In the genomic region with DNA sequence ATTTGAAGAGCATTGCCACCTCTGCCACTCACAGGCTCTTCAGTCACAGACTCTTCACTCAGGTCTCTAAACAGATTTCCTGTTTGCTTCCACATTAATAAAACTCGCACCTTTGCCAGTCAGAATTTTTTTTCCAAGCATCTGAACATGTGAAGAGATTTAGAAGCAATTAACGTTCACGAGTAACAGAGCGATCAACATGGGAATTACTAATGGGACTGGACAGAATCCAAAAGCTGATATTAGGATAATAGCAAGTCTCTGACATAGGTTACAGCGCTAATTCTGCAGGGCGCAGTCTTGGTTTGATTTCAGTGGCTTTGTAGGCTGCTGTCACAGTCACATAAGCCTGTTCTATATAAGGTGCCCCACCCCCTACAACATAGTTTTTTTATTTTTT, we compare ENCODE assay signal across 16 mouse cellular contexts.
A peak's percentile ranks its signal among the peaks of the same experiment; 100 is the strongest.
DNase-seq lines count a peak whose midpoint lies in the region; ATAC-seq and TF ChIP-seq lines count a peak whose summit lies in the region.
"Had no signal": no experiment of that assay in that cellular context is flagged by ENCODE, and none has a peak within 500 bp of the region (broad histone marks: within the 10 kb centered on the region; RNA-seq: fewer than 3 reads in every experiment).

No protein-coding gene starts in this region.

- no peak for TF ChIP-seq CTCF in midbrain, postnatal 0 days (IDR thresholded peaks at IDR 0.05)

- H3K9me3 ChIP-seq in forebrain, embryonic 14.5 days (replicated peaks; ENCODE audit: control insufficient read depth, low read length): no peaks in the 10 kb centered on the region
- H3K9me3 ChIP-seq in forebrain, embryonic 16.5 days (ENCODE audit: control insufficient read depth, low read length): no peaks in the 10 kb centered on the region
- H3K9me3 ChIP-seq in midbrain, postnatal 0 days (ENCODE audit: low read length): no peaks in the 10 kb centered on the region
- H3K9me3 ChIP-seq in midbrain, embryonic 10.5 days (replicated peaks): no peaks in the 10 kb centered on the region
- H3K9me3 ChIP-seq: embryonic facial prominence, embryonic 10.5 days; embryonic facial prominence, embryonic 12.5 days; forebrain, embryonic 15.5 days had no signal

- H3K36me3 ChIP-seq in forebrain, embryonic 14.5 days (ENCODE audit: control insufficient read depth, insufficient read depth, low read length): no peaks in the 10 kb centered on the region
- no peaks in the 10 kb centered on the region for H3K36me3 ChIP-seq in forebrain, embryonic 16.5 days (ENCODE audit: control insufficient read depth, insufficient read depth)
- H3K36me3 ChIP-seq in midbrain, postnatal 0 days (ENCODE audit: insufficient read depth, low read length): no peaks in the 10 kb centered on the region
- H3K36me3 ChIP-seq in midbrain, embryonic 10.5 days: no peaks in the 10 kb centered on the region
- H3K36me3 ChIP-seq: embryonic facial prominence, embryonic 10.5 days; embryonic facial prominence, embryonic 12.5 days; forebrain, embryonic 15.5 days had no signal

- H3K27ac ChIP-seq in forebrain, embryonic 14.5 days (ENCODE audit: low read depth, low read length): no peak overlapping the region
- no peak overlapping the region for H3K27ac ChIP-seq in forebrain, embryonic 16.5 days (ENCODE audit: low read length)
- no peak overlapping the region for H3K27ac ChIP-seq in midbrain, postnatal 0 days (ENCODE audit: low read depth, low read length)
- H3K27ac ChIP-seq in midbrain, embryonic 10.5 days (replicated peaks): no peak overlapping the region
- H3K27ac ChIP-seq: embryonic facial prominence, embryonic 10.5 days; embryonic facial prominence, embryonic 12.5 days; forebrain, embryonic 15.5 days had no signal

- no peak overlapping the region for H3K4me3 ChIP-seq in forebrain, embryonic 14.5 days (ENCODE audit: low read depth, low read length)
- no peak overlapping the region for H3K4me3 ChIP-seq in forebrain, embryonic 16.5 days (replicated peaks; ENCODE audit: low read length)
- no peak overlapping the region for H3K4me3 ChIP-seq in midbrain, postnatal 0 days (ENCODE audit: low read depth, low read length)
- no peak overlapping the region for H3K4me3 ChIP-seq in midbrain, embryonic 10.5 days
- H3K4me3 ChIP-seq: embryonic facial prominence, embryonic 10.5 days; embryonic facial prominence, embryonic 12.5 days; forebrain, embryonic 15.5 days had no signal

- DNase-seq in forebrain, embryonic 14.5 days (ENCODE audit: low spot score): peak; percentile 67
- DNase-seq in midbrain, postnatal 0 days (ENCODE audit: low spot score): peak; percentile 38
- DNase-seq in midbrain, embryonic 10.5 days (ENCODE audit: low spot score): no peak
- DNase-seq in left cerebral cortex, adult 8-10 months (ENCODE audit: low spot score in 2 of 2): no peak
- DNase-seq: adrenal gland, adult 2 months; adrenal gland, postnatal 10 days; adrenal gland, postnatal 25 days; cerebellum, adult 11-12 months; cerebellum, adult 2 months; cerebellum, adult 9-10 months; cerebellum, postnatal 10 days; cerebellum, postnatal 25 days had no signal

- H3K4me2 ChIP-seq in forebrain, embryonic 14.5 days (ENCODE audit: low read length): no peak overlapping the region
- no peak overlapping the region for H3K4me2 ChIP-seq in forebrain, embryonic 16.5 days (ENCODE audit: low read length)
- no peak overlapping the region for H3K4me2 ChIP-seq in midbrain, postnatal 0 days (ENCODE audit: low read depth, low read length, poor library complexity, severe bottlenecking)
- H3K4me2 ChIP-seq: embryonic facial prominence, embryonic 12.5 days; forebrain, embryonic 15.5 days had no signal

- no peaks in the 10 kb centered on the region for H3K27me3 ChIP-seq in forebrain, embryonic 14.5 days (replicated peaks; ENCODE audit: control insufficient read depth, insufficient read depth, low read length)
- H3K27me3 ChIP-seq in forebrain, embryonic 16.5 days (replicated peaks; ENCODE audit: control insufficient read depth, insufficient read depth, low read length): no peaks in the 10 kb centered on the region
- no peaks in the 10 kb centered on the region for H3K27me3 ChIP-seq in midbrain, postnatal 0 days (ENCODE audit: insufficient read depth, low read length)
- H3K27me3 ChIP-seq in midbrain, embryonic 10.5 days (ENCODE audit: low read depth, poor library complexity, severe bottlenecking): no peaks in the 10 kb centered on the region
- H3K27me3 ChIP-seq: embryonic facial prominence, embryonic 12.5 days; forebrain, embryonic 15.5 days had no signal

- no peak overlapping the region for H3K9ac ChIP-seq in forebrain, embryonic 14.5 days (ENCODE audit: low read length)
- no peak overlapping the region for H3K9ac ChIP-seq in forebrain, embryonic 16.5 days (replicated peaks; ENCODE audit: low read depth, low read length)
- H3K9ac ChIP-seq in midbrain, postnatal 0 days (replicated peaks; ENCODE audit: low read length, poor library complexity, severe bottlenecking): no peak overlapping the region
- H3K9ac ChIP-seq: embryonic facial prominence, embryonic 12.5 days; forebrain, embryonic 15.5 days had no signal

- 53% methylated on average over 6 of the region's 6 CpGs for WGBS in forebrain, embryonic 14.5 days
- WGBS in forebrain, embryonic 16.5 days: 38% methylated on average over 6 of the region's 6 CpGs
- WGBS in midbrain, postnatal 0 days: 74% methylated on average over 6 of the region's 6 CpGs
- 89% methylated on average over 6 of the region's 6 CpGs for whole genome bisulfite sequencing in midbrain, embryonic 10.5 days

- peak; percentile 50; the same call in 1 of the 2 replicates for ATAC-seq in forebrain, embryonic 14.5 days
- ATAC-seq in forebrain, embryonic 16.5 days: no peak; the same call in 1 of the 2 replicates
- no peak for ATAC-seq in midbrain, postnatal 0 days (ENCODE audit: low FRiP score)
- ATAC-seq: forebrain, embryonic 15.5 days had no signal

- no peaks in the 10 kb centered on the region for H3K4me1 ChIP-seq in forebrain, embryonic 14.5 days (ENCODE audit: control insufficient read depth, insufficient read depth, low read length)
- H3K4me1 ChIP-seq in forebrain, embryonic 16.5 days (replicated peaks; ENCODE audit: control insufficient read depth, insufficient read depth, low read length): peaks cover 2% of the 10 kb centered on the region; the same call in 1 of the 2 replicates
- no peaks in the 10 kb centered on the region for H3K4me1 ChIP-seq in midbrain, postnatal 0 days (ENCODE audit: insufficient read depth, low read length)
- H3K4me1 ChIP-seq in midbrain, embryonic 10.5 days: peaks cover 5% of the 10 kb centered on the region; the same call in 1 of the 2 replicates
- H3K4me1 ChIP-seq: embryonic facial prominence, embryonic 12.5 days had no signal

Comparison
In these comparisons a context has a peak if more than half of its experiments do, and no peak if none do; other contexts are left out.
1. DNase-seq: peak in forebrain, embryonic 14.5 days (single experiment) and midbrain, postnatal 0 days (single experiment); none in midbrain, embryonic 10.5 days (single experiment) and left cerebral cortex, adult 8-10 months (0 of 2).